Mouse (Mus musculus) cerebellum, adult 9-10 months (tissue): ENCODE measurements at regions not wholly inside any gene's neighbourhood (a gene's known extent, or its start where the extent isn't known, plus 50 kb on each side); places are given as distances from the start of the nearest gene placed in this dataset.
"Not testable (repeated sequence)": the region's sequence is repeated elsewhere in the genome, so short reads cannot be mapped to it uniquely, and the experiment has no call there.

Source experiments
- DNase-seq: peaks from one replicate; pipeline ENCODE4 v3.0.0; 2022

- no peak for DNase-seq
These were observed 314.5 kb downstream of the Tlr4 start for GRCm38 (mm10) chr4:67141896-67142295.

- DNase-seq = peak; percentile 49
These were observed 321.1 kb downstream of the Tlr4 start for GRCm38 (mm10) chr4:67148521-67148920.

- DNase-seq = peak; percentile 12
These were observed 335.3 kb downstream of the Tlr4 start for GRCm38 (mm10) chr4:67162673-67163072.

GRCm38 (mm10) chr4:67167720-67168119 is 340.3 kb downstream of the Tlr4 start:
- no peak for DNase-seq

GRCm38 (mm10) chr4:67187725-67188510 is 360.5 kb downstream of the Tlr4 start:
- DNase-seq = no peak

GRCm38 (mm10) chr4:67190536-67190935 is 363.2 kb downstream of the Tlr4 start:
- no peak for DNase-seq

- DNase-seq = no peak
These were observed 367.0 kb downstream of the Tlr4 start for GRCm38 (mm10) chr4:67194425-67194824.

- no peak for DNase-seq
These were observed 369.5 kb downstream of the Tlr4 start for GRCm38 (mm10) chr4:67196907-67197306.

- peak; percentile 13 for DNase-seq
These were observed 381.0 kb downstream of the Tlr4 start for GRCm38 (mm10) chr4:67208406-67208805.

GRCm38 (mm10) chr4:67213363-67213762 is 386.0 kb downstream of the Tlr4 start:
- DNase-seq = no peak

GRCm38 (mm10) chr4:67224533-67224932 is 397.1 kb downstream of the Tlr4 start:
- DNase-seq = no peak

- DNase-seq = no peak
These were observed 401.8 kb downstream of the Tlr4 start for GRCm38 (mm10) chr4:67229214-67229613.

- DNase-seq = no peak
These were observed 446.2 kb downstream of the Tlr4 start for GRCm38 (mm10) chr4:67273553-67273952.

GRCm38 (mm10) chr4:67301020-67301419 is 473.6 kb downstream of the Tlr4 start:
- DNase-seq = no peak

GRCm38 (mm10) chr4:67301740-67302139 is 474.4 kb downstream of the Tlr4 start:
- DNase-seq = no peak

- DNase-seq = not testable (repeated sequence)
These were observed 492.7 kb downstream of the Tlr4 start for GRCm38 (mm10) chr4:67320098-67320497.
